Mouse (Mus musculus): ENCODE results near the gene Echdc3. TPM values are rescaled to one million over a fixed set of nuclear protein-coding genes. Genes with fewer than 3 reads are reported as not detected.

The Echdc3 gene
- polyA plus RNA-seq, 1 experiment = 1.0 TPM

- H3K36me3 ChIP-seq (ENCODE audit: control insufficient read depth, insufficient read depth, low read length) = no peaks in the 10 kb centered on the region
- H3K27me3 ChIP-seq (ENCODE audit: control insufficient read depth, insufficient read depth, low read length) = no peaks in the 10 kb centered on the region
- WGBS = 46% methylated on average over 19 of the region's 19 CpGs
- peaks cover 4% of the 10 kb centered on the region; the same call in 1 of the 2 replicates for H3K4me1 ChIP-seq (ENCODE audit: control insufficient read depth, insufficient read depth, insufficient read length, low read length)
- no peak for TF ChIP-seq POLR2A (IDR thresholded peaks at IDR 0.05; ENCODE audit: low read depth, low read length)
- TF ChIP-seq CTCF (IDR thresholded peaks at IDR 0.05; ENCODE audit: extremely low read depth, insufficient read length, insufficient replicate concordance, low read depth, low read length) = no peak
- no peak overlapping the region for H3K4me3 ChIP-seq (ENCODE audit: low read depth, low read length)
- peak overlapping the region; percentile 61 for H3K27ac ChIP-seq (ENCODE audit: insufficient read depth, low read depth, low read length)
Observed at GRCm38 (mm10) chr2:6255989-6256841, 43.4 kb upstream of the Echdc3 start.

GRCm38 (mm10) chr2:6255402-6255988, 42.7 kb upstream of the Echdc3 start:
- Histone ChIP-seq H3K27ac (ENCODE audit: insufficient read depth, low read depth, low read length) (0 out of 2 replicates have a peak overlapping the region, but pooled peaks have one; percentile 33), H3K4me3 (ENCODE audit: low read depth, low read length) (no peak overlapping the region), H3K27me3 (ENCODE audit: control insufficient read depth, insufficient read depth, low read length) (no peaks in the 10 kb centered on the region), H3K36me3 (ENCODE audit: control insufficient read depth, insufficient read depth, low read length) (no peaks in the 10 kb centered on the region), H3K4me1 (ENCODE audit: control insufficient read depth, insufficient read depth, insufficient read length, low read length) (peaks cover 4% of the 10 kb centered on the region; the same call in 1 of the 2 replicates)
- 84% methylated on average over 5 of the region's 5 CpGs for WGBS
- TF ChIP-seq CTCF (IDR thresholded peaks at IDR 0.05; ENCODE audit: extremely low read depth, insufficient read length, insufficient replicate concordance, low read depth, low read length) = no peak
- TF ChIP-seq POLR2A (IDR thresholded peaks at IDR 0.05; ENCODE audit: low read depth, low read length) = no peak

GRCm38 (mm10) chr2:6252491-6252890, 39.7 kb upstream of the Echdc3 start:
- TF ChIP-seq CTCF (IDR thresholded peaks at IDR 0.05; ENCODE audit: extremely low read depth, insufficient read length, insufficient replicate concordance, low read depth, low read length) = no peak
- no peak for TF ChIP-seq POLR2A (IDR thresholded peaks at IDR 0.05; ENCODE audit: low read depth, low read length)
- Histone ChIP-seq H3K4me1 (ENCODE audit: control insufficient read depth, insufficient read depth, insufficient read length, low read length) (peaks cover 4% of the 10 kb centered on the region; the same call in 1 of the 2 replicates), H3K4me3 (ENCODE audit: low read depth, low read length) (no peak overlapping the region), H3K27me3 (ENCODE audit: control insufficient read depth, insufficient read depth, low read length) (no peaks in the 10 kb centered on the region), H3K27ac (ENCODE audit: insufficient read depth, low read depth, low read length) (no peak overlapping the region), H3K36me3 (ENCODE audit: control insufficient read depth, insufficient read depth, low read length) (no peaks in the 10 kb centered on the region)
- 97% methylated on average over 3 of the region's 3 CpGs for WGBS

GRCm38 (mm10) chr2:6251076-6251496, 38.3 kb upstream of the Echdc3 start:
- TF ChIP-seq POLR2A (IDR thresholded peaks at IDR 0.05; ENCODE audit: low read depth, low read length) (no peak), CTCF (IDR thresholded peaks at IDR 0.05; ENCODE audit: extremely low read depth, insufficient read length, insufficient replicate concordance, low read depth, low read length) (no peak)
- Histone ChIP-seq H3K36me3 (ENCODE audit: control insufficient read depth, insufficient read depth, low read length) (no peaks in the 10 kb centered on the region), H3K4me3 (ENCODE audit: low read depth, low read length) (no peak overlapping the region), H3K27ac (ENCODE audit: insufficient read depth, low read depth, low read length) (no peak overlapping the region), H3K27me3 (ENCODE audit: control insufficient read depth, insufficient read depth, low read length) (no peaks in the 10 kb centered on the region), H3K4me1 (ENCODE audit: control insufficient read depth, insufficient read depth, insufficient read length, low read length) (no peaks in the 10 kb centered on the region)
- WGBS = 63% methylated on average over 3 of the region's 3 CpGs

GRCm38 (mm10) chr2:6241446-6241845, 28.6 kb upstream of the Echdc3 start:
- 91% methylated on average over 5 of the region's 5 CpGs for WGBS
- H3K36me3 ChIP-seq (ENCODE audit: control insufficient read depth, insufficient read depth, low read length) = no peaks in the 10 kb centered on the region
- no peaks in the 10 kb centered on the region for H3K27me3 ChIP-seq (ENCODE audit: control insufficient read depth, insufficient read depth, low read length)
- peaks cover 5% of the 10 kb centered on the region; the same call in 1 of the 2 replicates for H3K4me1 ChIP-seq (ENCODE audit: control insufficient read depth, insufficient read depth, insufficient read length, low read length)
- TF ChIP-seq CTCF (IDR thresholded peaks at IDR 0.05; ENCODE audit: extremely low read depth, insufficient read length, insufficient replicate concordance, low read depth, low read length) = no peak
- no peak for TF ChIP-seq POLR2A (IDR thresholded peaks at IDR 0.05; ENCODE audit: low read depth, low read length)
- H3K4me3 ChIP-seq (ENCODE audit: low read depth, low read length) = no peak overlapping the region
- no peak overlapping the region for H3K27ac ChIP-seq (ENCODE audit: insufficient read depth, low read depth, low read length)

- WGBS = 93% methylated on average over 1 of the region's 1 CpGs
- H3K4me1 ChIP-seq (ENCODE audit: control insufficient read depth, insufficient read depth, insufficient read length, low read length) = peaks cover 5% of the 10 kb centered on the region; the same call in 1 of the 2 replicates
- no peak overlapping the region for H3K4me3 ChIP-seq (ENCODE audit: low read depth, low read length)
- H3K27ac ChIP-seq (ENCODE audit: insufficient read depth, low read depth, low read length) = no peak overlapping the region
- no peak for TF ChIP-seq POLR2A (IDR thresholded peaks at IDR 0.05; ENCODE audit: low read depth, low read length)
- no peaks in the 10 kb centered on the region for H3K36me3 ChIP-seq (ENCODE audit: control insufficient read depth, insufficient read depth, low read length)
- H3K27me3 ChIP-seq (ENCODE audit: control insufficient read depth, insufficient read depth, low read length) = no peaks in the 10 kb centered on the region
Observed at GRCm38 (mm10) chr2:6240072-6240471, 27.2 kb upstream of the Echdc3 start.

GRCm38 (mm10) chr2:6239333-6239732, 26.5 kb upstream of the Echdc3 start:
- no peak for TF ChIP-seq CTCF (IDR thresholded peaks at IDR 0.05; ENCODE audit: extremely low read depth, insufficient read length, insufficient replicate concordance, low read depth, low read length)
- no peak for TF ChIP-seq POLR2A (IDR thresholded peaks at IDR 0.05; ENCODE audit: low read depth, low read length)
- H3K36me3 ChIP-seq (ENCODE audit: control insufficient read depth, insufficient read depth, low read length) = no peaks in the 10 kb centered on the region
- H3K4me3 ChIP-seq (ENCODE audit: low read depth, low read length) = no peak overlapping the region
- WGBS = 83% methylated on average over 4 of the region's 4 CpGs
- H3K27ac ChIP-seq (ENCODE audit: insufficient read depth, low read depth, low read length) = no peak overlapping the region
- no peaks in the 10 kb centered on the region for H3K27me3 ChIP-seq (ENCODE audit: control insufficient read depth, insufficient read depth, low read length)
- H3K4me1 ChIP-seq (ENCODE audit: control insufficient read depth, insufficient read depth, insufficient read length, low read length) = peaks cover 5% of the 10 kb centered on the region; the same call in 1 of the 2 replicates

Measured in small intestine, adult 2 months (tissue).